Mouse (Mus musculus) gastrocnemius, postnatal 36 days (tissue): ENCODE data around the gene Wscd2. TPM values are rescaled to one million over a fixed set of nuclear protein-coding genes. Genes with fewer than 3 reads are reported as not detected.

Source experiments
- DNase-seq, 2 experiments: peaks; one replicate each; pipeline ENCODE4 v3.0.0; 2022
- intact Hi-C: fragments of 180-260 bp; cut with DNase I; formaldehyde crosslinking; loops from one replicate; pipeline ENCODE4 v1.15.1; 2025
- total RNA-seq, 2 experiments: library from RNA; stranded (reverse); gene quantifications; 2 replicates each; pipeline ENCODE4 v1.2.3; 2021

Gene Wscd2
- total RNA-seq, 2 experiments from 2014 or later = 0.23 to 0.30 TPM

GRCm38 (mm10) chr5:113517387-113517786 is 27.3 kb downstream of the Wscd2 start:
- no peak for DNase-seq
- intact Hi-C loops = no loop called here

GRCm38 (mm10) chr5:113521037-113521436 is 30.9 kb downstream of the Wscd2 start:
- intact Hi-C loops = no loop called here
- DNase-seq = no peak

- DNase-seq = no peak
- intact Hi-C loops = no loop called here
These were observed 48.7 kb downstream of the Wscd2 start for GRCm38 (mm10) chr5:113538826-113539225.

GRCm38 (mm10) chr5:113539438-113539837 is 49.3 kb downstream of the Wscd2 start:
- no peak for DNase-seq
- intact Hi-C loops = no loop called here

- intact Hi-C loops = no loop called here
- no peak for DNase-seq
These were observed 49.7 kb downstream of the Wscd2 start for GRCm38 (mm10) chr5:113539858-113540257.

- no peak for DNase-seq
- intact Hi-C loops = no loop called here
These were observed 51.1 kb downstream of the Wscd2 start for GRCm38 (mm10) chr5:113541196-113541595.

GRCm38 (mm10) chr5:113542885-113543476 is 52.8 kb downstream of the Wscd2 start:
- intact Hi-C loops = no loop called here
- no peak for DNase-seq

GRCm38 (mm10) chr5:113547949-113548700 is 58.0 kb downstream of the Wscd2 start:
- intact Hi-C loops = no loop called here
- peak; percentile 22 to 50 for DNase-seq

GRCm38 (mm10) chr5:113550249-113550648 is 60.1 kb downstream of the Wscd2 start:
- no peak for DNase-seq
- intact Hi-C loops = no loop called here

- no peak for DNase-seq
- intact Hi-C loops = no loop called here
These were observed 60.6 kb downstream of the Wscd2 start for GRCm38 (mm10) chr5:113550759-113551158.

- intact Hi-C loops = no loop called here
- DNase-seq = no peak
These were observed 63.3 kb downstream of the Wscd2 start for GRCm38 (mm10) chr5:113553402-113553897.

GRCm38 (mm10) chr5:113554095-113554494 is 64.0 kb downstream of the Wscd2 start:
- no peak for DNase-seq
- intact Hi-C loops = no loop called here

- intact Hi-C loops = no loop called here
- DNase-seq = no peak
These were observed 64.4 kb downstream of the Wscd2 start for GRCm38 (mm10) chr5:113554571-113554970.

GRCm38 (mm10) chr5:113555684-113556083 is 65.6 kb downstream of the Wscd2 start:
- no peak for DNase-seq
- intact Hi-C loops = no loop called here

- no peak for DNase-seq
- intact Hi-C loops = no loop called here
These were observed 67.9 kb downstream of the Wscd2 start for GRCm38 (mm10) chr5:113558065-113558464.

GRCm38 (mm10) chr5:113559627-113560026 is 69.5 kb downstream of the Wscd2 start:
- intact Hi-C loops = no loop called here

GRCm38 (mm10) chr5:113564463-113564862 is 74.3 kb downstream of the Wscd2 start:
- intact Hi-C loops = no loop called here
- DNase-seq = no peak

More at GRCm38 (mm10) chr5:113559627-113560026, 69.5 kb downstream of the Wscd2 start:
- no peak for DNase-seq

GRCm38 (mm10) chr5:113565101-113565854 is 75.1 kb downstream of the Wscd2 start:
- no peak for DNase-seq
- intact Hi-C loops = no loop called here

- intact Hi-C loops = no loop called here
- no peak for DNase-seq
These were observed 75.7 kb downstream of the Wscd2 start for GRCm38 (mm10) chr5:113565858-113566257.

GRCm38 (mm10) chr5:113570056-113570717 is 80.1 kb downstream of the Wscd2 start:
- intact Hi-C loops = loop anchor here (5.0 kb wide), 1 partner anchor 108 kb away; no protein-coding TSS in a partner anchor
- no peak for DNase-seq

- no peak for DNase-seq
- intact Hi-C loops = no loop called here
These were observed 87.4 kb downstream of the Wscd2 start for GRCm38 (mm10) chr5:113577555-113577954.
